Comparison of ENCODE assay signal across 8 mouse cellular contexts in genomic region chr14:55758363-55758784, GRCm38 (mm10). TPM values are rescaled to one million over a fixed set of nuclear protein-coding genes. Genes with fewer than 3 reads are reported as not detected.
DNase-seq lines count a peak whose midpoint lies in the region; ATAC-seq and TF ChIP-seq lines count a peak whose summit lies in the region.

TSS of gene Cideb (minus strand) at chr14:55758458.

- 16% methylated on average over 8 of the region's 8 CpGs for WGBS in embryonic facial prominence, embryonic 15.5 days
- WGBS in intestine, embryonic 16.5 days, result 12% methylated on average over 8 of the region's 8 CpGs
- WGBS in liver, postnatal 0 days (ENCODE audit: insufficient replicate concordance), result 14% methylated on average over 8 of the region's 8 CpGs

- no peaks in the 10 kb centered on the region for H3K27me3 ChIP-seq in Patski
- peaks cover 10% of the 10 kb centered on the region for H3K27me3 ChIP-seq in embryonic facial prominence, embryonic 15.5 days
- peaks cover 12% of the 10 kb centered on the region for H3K27me3 ChIP-seq in intestine, embryonic 16.5 days (replicated peaks; ENCODE audit: control insufficient read depth, insufficient read depth, low read length)
- peaks cover 17% of the 10 kb centered on the region; the same call in 1 of the 2 replicates for H3K27me3 ChIP-seq in liver, postnatal 0 days (ENCODE audit: insufficient read depth, low read length)
- no peaks in the 10 kb centered on the region for H3K27me3 ChIP-seq in splenic B cell, adult 2 months (ENCODE audit: control insufficient read depth, insufficient read depth, low read length, poor library complexity, severe bottlenecking)

- in situ Hi-C loops in Patski (cut with MboI; ENCODE audit: low pct_unique_long_range_greater_than_20kb), result no loop called here

- peak; percentile 66 for TF ChIP-seq EP300 in liver, postnatal 0 days (IDR thresholded peaks at IDR 0.05; ENCODE audit: low read depth)

- ATAC-seq in Patski, result peak; percentile 59
- no peak for ATAC-seq in embryonic facial prominence, embryonic 15.5 days (ENCODE audit: insufficient number of reproducible peaks, low FRiP score, low TSS enrichment, low read depth)
- ATAC-seq in intestine, embryonic 16.5 days, result peak; percentile 81
- ATAC-seq in liver, postnatal 0 days, result peak; percentile 78

- H3K4me1 ChIP-seq in embryonic facial prominence, embryonic 15.5 days, result peaks cover 22% of the 10 kb centered on the region
- H3K4me1 ChIP-seq in intestine, embryonic 16.5 days (ENCODE audit: control insufficient read depth, insufficient read depth, low read length), result peaks cover 19% of the 10 kb centered on the region
- peaks cover 27% of the 10 kb centered on the region for H3K4me1 ChIP-seq in liver, postnatal 0 days (ENCODE audit: insufficient read depth)

- no peaks in the 10 kb centered on the region for H3K9me3 ChIP-seq in embryonic facial prominence, embryonic 15.5 days (replicated peaks)
- H3K9me3 ChIP-seq in intestine, embryonic 16.5 days (ENCODE audit: control insufficient read depth, low read length), result no peaks in the 10 kb centered on the region
- no peaks in the 10 kb centered on the region for H3K9me3 ChIP-seq in liver, postnatal 0 days (ENCODE audit: low read length)

- CTCF ChIA-PET in Patski (lab: Charles Lee), result interaction anchor here (1.0 kb wide), 1 partner anchor 14 kb away, joined by 3 read pairs; no protein-coding TSS in a partner anchor

- no peak within 1 kb of the TSS for H3K27ac ChIP-seq in embryonic facial prominence, embryonic 15.5 days (replicated peaks)
- H3K27ac ChIP-seq in intestine, embryonic 16.5 days (ENCODE audit: low read length), result peak within 1 kb of the TSS; percentile 88
- H3K27ac ChIP-seq in liver, postnatal 0 days (ENCODE audit: low read depth), result peak within 1 kb of the TSS; percentile 88

- no peak within 1 kb of the TSS; the same call in 1 of the 2 replicates for H3K4me3 ChIP-seq in embryonic facial prominence, embryonic 15.5 days (replicated peaks)
- peak within 1 kb of the TSS; percentile 37 for H3K4me3 ChIP-seq in intestine, embryonic 16.5 days (ENCODE audit: low read length)
- H3K4me3 ChIP-seq in liver, postnatal 0 days (ENCODE audit: low read depth, low read length), result peak within 1 kb of the TSS; percentile 32

- peak; percentile 49 to 55 for DNase-seq in left cerebral cortex, postnatal 10 days (ENCODE audit: extremely low spot score in 1 of 2, low spot score in 2 of 2)
- no peak for DNase-seq in left cerebral cortex, adult 9 months (ENCODE audit: low spot score in 2 of 2)
- no peak for DNase-seq in Patski (ENCODE audit: low read depth, low spot score)
- peak; percentile 56 for DNase-seq in liver, postnatal 0 days
- peak; percentile 51 for DNase-seq in splenic B cell, adult 2 months (ENCODE audit: low read depth, low spot score)
- DNase-seq in gastrocnemius, postnatal 4 days (ENCODE audit: low spot score in 2 of 2), result no peak

- peak within 1 kb of the TSS; percentile 33 for H3K4me2 ChIP-seq in embryonic facial prominence, embryonic 15.5 days (replicated peaks)
- H3K4me2 ChIP-seq in intestine, embryonic 16.5 days (ENCODE audit: low read depth, low read length), result peak within 1 kb of the TSS; percentile 40
- peak within 1 kb of the TSS; percentile 63 for H3K4me2 ChIP-seq in liver, postnatal 0 days (ENCODE audit: low read depth, low read length)

- H3K9ac ChIP-seq in embryonic facial prominence, embryonic 15.5 days, result no peak within 1 kb of the TSS
- H3K9ac ChIP-seq in intestine, embryonic 16.5 days (ENCODE audit: low read depth, low read length), result peak within 1 kb of the TSS; percentile 55
- peak within 1 kb of the TSS; percentile 37 for H3K9ac ChIP-seq in liver, postnatal 0 days (replicated peaks)

- peaks cover 36% of the 10 kb centered on the region for H3K36me3 ChIP-seq in embryonic facial prominence, embryonic 15.5 days
- H3K36me3 ChIP-seq in intestine, embryonic 16.5 days (ENCODE audit: control insufficient read depth, insufficient read depth, low read length), result peaks cover 14% of the 10 kb centered on the region
- H3K36me3 ChIP-seq in liver, postnatal 0 days (replicated peaks; ENCODE audit: insufficient read depth, low read length), result peaks cover 27% of the 10 kb centered on the region
- H3K36me3 ChIP-seq in splenic B cell, adult 2 months (ENCODE audit: control insufficient read depth, insufficient read depth, low read length, poor library complexity, severe bottlenecking), result peaks cover 4% of the 10 kb centered on the region

- no peak for TF ChIP-seq CTCF in Patski (IDR thresholded peaks at IDR 0.05)
- TF ChIP-seq CTCF in liver, postnatal 0 days (IDR thresholded peaks at IDR 0.05; ENCODE audit: low read depth), result peak; percentile 82

- intact Hi-C loops in left cerebral cortex, postnatal 10 days (cut with DNase I), result no loop called here

- POLR2A ChIA-PET in Patski (lab: Charles Lee), result no interaction called here

RNA-seq across cellular contexts. Expression of gene Cideb, which starts in this region (rescaled TPM):
- total RNA-seq in left cerebral cortex, postnatal 10 days (2021), result under 1 TPM; 0.49 to 0.84 TPM
- polyA plus RNA-seq in Patski (2021), result 1.9 TPM
- polyA plus RNA-seq in embryonic facial prominence, embryonic 15.5 days (2015; fragmentation: Nextera tagmentation; extraction: Ambion mirVana), result 0.47 and 0.60 TPM in 2 replicates
- 118 and 152 TPM in 2 replicates for polyA plus RNA-seq in intestine, embryonic 16.5 days (2015; fragmentation: Nextera tagmentation; extraction: Ambion mirVana)
- 191 and 192 TPM in 2 replicates for polyA plus RNA-seq in liver, postnatal 0 days (2015; fragmentation: Nextera tagmentation; extraction: Ambion mirVana)
- under 1 TPM in 1 of 2 experiments, not detected in 1; 0.36 TPM for total RNA-seq in gastrocnemius, postnatal 4 days (2021)

Comparison
In these comparisons a context has a peak if more than half of its experiments do, and no peak if none do; other contexts are left out.
1. RNA of gene Cideb (polyA plus RNA-seq): 191 to 192 TPM in liver, postnatal 0 days and 118 to 152 TPM in intestine, embryonic 16.5 days; 1.9 TPM in Patski (single experiment) and 0.47 to 0.60 TPM in embryonic facial prominence, embryonic 15.5 days; every median in the first group is over 10 times any median in the second.
2. Peak in DNase-seq in left cerebral cortex, postnatal 10 days; RNA of the gene not detected or under 1 TPM.
3. DNase-seq: peak in liver, postnatal 0 days (single experiment) and splenic B cell, adult 2 months (single experiment); none in left cerebral cortex, adult 9 months (0 of 2), Patski (single experiment) and gastrocnemius, postnatal 4 days (0 of 2).
4. Peak in every context shown above with its lines, with median percentiles within 50 percentile points of each other: H3K4me2 ChIP-seq.